Mouse (Mus musculus) CH12.LX (cell line): ENCODE data around the gene Cr2.

Experiments used
- HCFC1 ChIP-seq: IDR thresholded peaks from 2 replicates; pipeline ENCODE4 v1.6.1; 2012; ENCODE audit warnings: low read depth, mild to moderate bottlenecking, inconsistent platforms, low read length, improper control_type of control experiment
- POLR2A ChIP-seq: IDR thresholded peaks from 2 replicates; pipeline ENCODE4 v1.6.1; 2011; ENCODE audit warnings: low read depth, mild to moderate bottlenecking, improper control_type of control experiment, low read length
- RCOR1 ChIP-seq: conservative IDR thresholded peaks from 2 replicates; pipeline ENCODE4 v1.6.1; 2012; ENCODE audit warnings: low read depth, mild to moderate bottlenecking, inconsistent platforms, low read length, improper control_type of control experiment

GRCm38 (mm10) chr1:195130479-195130878, 46.0 kb downstream of the Cr2 start:
- TF ChIP-seq POLR2A (no peak), HCFC1 (no peak), RCOR1 (no peak)
